Mouse (Mus musculus) midbrain, embryonic 14.5 days (tissue): Measurements from ENCODE around the gene Emc6. TPM values are rescaled to one million over a fixed set of nuclear protein-coding genes. Genes with fewer than 3 reads are reported as not detected.
A peak's percentile ranks its signal among the peaks of the same experiment; 100 is the strongest.

ENCODE experiments used
- ATAC-seq: fragments of 200-750 bp; cut with Nextera tagmentation; 2 replicates; pipeline ENCODE4 v1.8.0; 2017; ENCODE audit warnings: moderate number of reproducible peaks, moderate library complexity; ENCODE audit not compliant: low FRiP score, low TSS enrichment
- DNase-seq: peaks from one replicate; pipeline ENCODE4 v3.0.0-alpha.2; 2015
- H3K27ac ChIP-seq: fragments of 300-500 bp; sonication (generic); replicated peaks from 2 replicates; pipeline ENCODE4 v1.5.1; 2014; ENCODE audit warnings: mild to moderate bottlenecking, low read depth, low read length, moderate library complexity
- H3K27me3 ChIP-seq: fragments of 300-500 bp; sonication (generic); 2 replicates; pipeline ENCODE4 v1.6.1; 2014; ENCODE audit warnings: low read length, control low read depth, mixed read lengths; ENCODE audit not compliant: control insufficient read depth, insufficient read depth
- H3K36me3 ChIP-seq: fragments of 300-500 bp; sonication (generic); 2 replicates; pipeline ENCODE4 v1.6.1; 2014; ENCODE audit warnings: low read length, control low read depth; ENCODE audit not compliant: control insufficient read depth, insufficient read depth
- H3K4me1 ChIP-seq: fragments of 300-500 bp; sonication (generic); 2 replicates; pipeline ENCODE4 v1.6.1; 2014; ENCODE audit warnings: mild to moderate bottlenecking, antibody characterized with exemption, low read length, control low read depth; ENCODE audit not compliant: control insufficient read depth, insufficient read depth
- H3K4me2 ChIP-seq: fragments of 300-500 bp; sonication (generic); 2 replicates; pipeline ENCODE4 v1.6.1; 2014; ENCODE audit warnings: mild to moderate bottlenecking, low read length, moderate library complexity
- H3K4me3 ChIP-seq: fragments of 300-500 bp; sonication (generic); replicated peaks from 2 replicates; pipeline ENCODE4 v1.5.1; 2014; ENCODE audit warnings: low read depth, low read length
- H3K9ac ChIP-seq: fragments of 300-500 bp; sonication (generic); replicated peaks from 2 replicates; pipeline ENCODE4 v1.6.1; 2014; ENCODE audit warnings: mild to moderate bottlenecking, low read length, moderate library complexity
- H3K9me3 ChIP-seq: fragments of 300-500 bp; sonication (generic); 2 replicates; pipeline ENCODE4 v1.6.1; 2016; ENCODE audit warnings: low read length, control low read depth, mixed read lengths; ENCODE audit not compliant: control insufficient read depth
- WGBS: fragments of 180-500 bp; shearing (Covaris S2); extraction: QIAGEN DNeasy Blood & Tissue Kit; methylation state at CpG from one replicate; pipeline ENCODE4 v1.1.7; 2014; 5-methylcytosine and 5-hydroxymethylcytosine counted together
- polyA plus RNA-seq: library from polyadenylated mRNA; unstranded; fragments of >200 nt; fragmentation: Nextera tagmentation; extraction: Ambion mirVana; gene quantifications from 2 replicates; pipeline ENCODE4 v1.2.1, GENCODE M21; 2014

Emc6 gene
- 144 and 151 TPM in 2 replicates for polyA plus RNA-seq

GRCm38 (mm10) chr11:73176608-73177508 is at the start of gene Emc6, which contains the start of gene Tax1bp3:
TSS of gene Emc6 (minus strand) at chr11:73177037.
TSS of gene Tax1bp3 (plus strand) at chr11:73177083.
- peak within 1 kb of the TSS; percentile 72 for H3K4me2 ChIP-seq
- H3K4me1 ChIP-seq = peaks cover 26% of the 10 kb centered on the region
- H3K27me3 ChIP-seq = no peaks in the 10 kb centered on the region
- peak within 1 kb of the TSS; percentile 86 for H3K27ac ChIP-seq
- ATAC-seq = peak; percentile 98
- H3K4me3 ChIP-seq = peak within 1 kb of the TSS; percentile 92
- H3K9me3 ChIP-seq = no peaks in the 10 kb centered on the region
- peak; percentile 98 for DNase-seq
- peaks cover 20% of the 10 kb centered on the region; the same call in 1 of the 2 replicates for H3K36me3 ChIP-seq
- H3K9ac ChIP-seq = peak within 1 kb of the TSS; percentile 82
- WGBS = under 1% methylated on average over 81 of the region's 81 CpGs

- H3K27me3 ChIP-seq = no peaks in the 10 kb centered on the region
- H3K9ac ChIP-seq = no peak overlapping the region
- no peak overlapping the region for H3K4me3 ChIP-seq
- ATAC-seq (no peak), DNase-seq (no peak)
- H3K4me2 ChIP-seq = no peak overlapping the region
- no peak overlapping the region for H3K27ac ChIP-seq
- no peaks in the 10 kb centered on the region for H3K36me3 ChIP-seq
- no peaks in the 10 kb centered on the region for H3K9me3 ChIP-seq
- H3K4me1 ChIP-seq = no peaks in the 10 kb centered on the region
- WGBS = 94% methylated on average over 6 of the region's 6 CpGs
These were observed 49.0 kb upstream of the Emc6 start for GRCm38 (mm10) chr11:73225856-73226255.

- WGBS = 78% methylated on average over 2 of the region's 2 CpGs
- Histone ChIP-seq H3K4me2 (no peak overlapping the region), H3K27ac (no peak overlapping the region), H3K4me3 (no peak overlapping the region), H3K4me1 (no peaks in the 10 kb centered on the region), H3K9ac (no peak overlapping the region), H3K36me3 (no peaks in the 10 kb centered on the region), H3K9me3 (no peaks in the 10 kb centered on the region), H3K27me3 (no peaks in the 10 kb centered on the region)
- DNase-seq (no peak), ATAC-seq (no peak)
These were observed 47.1 kb upstream of the Emc6 start for GRCm38 (mm10) chr11:73223966-73224365.

GRCm38 (mm10) chr11:73222846-73223245 is 46.0 kb upstream of the Emc6 start:
- H3K4me1 ChIP-seq = no peaks in the 10 kb centered on the region
- 56% methylated on average over 5 of the region's 5 CpGs for WGBS
- DNase-seq (no peak), ATAC-seq (no peak)
- H3K9me3 ChIP-seq = no peaks in the 10 kb centered on the region
- H3K36me3 ChIP-seq = no peaks in the 10 kb centered on the region
- no peak overlapping the region for H3K4me2 ChIP-seq
- no peak overlapping the region for H3K9ac ChIP-seq
- H3K27ac ChIP-seq = no peak overlapping the region
- no peak overlapping the region for H3K4me3 ChIP-seq
- no peaks in the 10 kb centered on the region for H3K27me3 ChIP-seq

- no peaks in the 10 kb centered on the region for H3K9me3 ChIP-seq
- H3K9ac ChIP-seq = no peak overlapping the region
- no peaks in the 10 kb centered on the region for H3K36me3 ChIP-seq
- 92% methylated on average over 1 of the region's 1 CpGs for WGBS
- H3K4me1 ChIP-seq = no peaks in the 10 kb centered on the region
- ATAC-seq (no peak), DNase-seq (no peak)
- no peak overlapping the region for H3K4me3 ChIP-seq
- H3K27me3 ChIP-seq = no peaks in the 10 kb centered on the region
- H3K4me2 ChIP-seq = no peak overlapping the region
- no peak overlapping the region for H3K27ac ChIP-seq
These were observed 43.8 kb upstream of the Emc6 start for GRCm38 (mm10) chr11:73220651-73221050.

- DNase-seq (no peak), ATAC-seq (no peak)
- Histone ChIP-seq H3K36me3 (no peaks in the 10 kb centered on the region), H3K9me3 (no peaks in the 10 kb centered on the region), H3K9ac (no peak overlapping the region), H3K4me3 (no peak overlapping the region), H3K4me2 (no peak overlapping the region), H3K4me1 (no peaks in the 10 kb centered on the region), H3K27ac (no peak overlapping the region), H3K27me3 (no peaks in the 10 kb centered on the region)
- WGBS = 69% methylated on average over 2 of the region's 2 CpGs
These were observed 42.8 kb upstream of the Emc6 start for GRCm38 (mm10) chr11:73219671-73220070.

- 77% methylated on average over 3 of the region's 3 CpGs for WGBS
- no peak for DNase-seq
- ATAC-seq = no peak
These were observed 37.1 kb upstream of the Emc6 start for GRCm38 (mm10) chr11:73213956-73214355.

GRCm38 (mm10) chr11:73207621-73208020 is 30.8 kb upstream of the Emc6 start:
- H3K27ac ChIP-seq = no peak overlapping the region
- H3K9ac ChIP-seq = no peak overlapping the region
- H3K4me1 ChIP-seq = no peaks in the 10 kb centered on the region
- WGBS = 88% methylated on average over 2 of the region's 2 CpGs
- DNase-seq (no peak), ATAC-seq (no peak)
- H3K4me3 ChIP-seq = no peak overlapping the region
- no peak overlapping the region for H3K4me2 ChIP-seq
- no peaks in the 10 kb centered on the region for H3K9me3 ChIP-seq
- H3K27me3 ChIP-seq = no peaks in the 10 kb centered on the region
- H3K36me3 ChIP-seq = no peaks in the 10 kb centered on the region

More at GRCm38 (mm10) chr11:73213956-73214355, 37.1 kb upstream of the Emc6 start:
- Histone ChIP-seq H3K27ac (no peak overlapping the region), H3K27me3 (no peaks in the 10 kb centered on the region), H3K4me2 (no peak overlapping the region), H3K36me3 (no peaks in the 10 kb centered on the region), H3K4me1 (no peaks in the 10 kb centered on the region), H3K4me3 (no peak overlapping the region), H3K9ac (no peak overlapping the region), H3K9me3 (no peaks in the 10 kb centered on the region)

GRCm38 (mm10) chr11:73205194-73205593 is 28.4 kb upstream of the Emc6 start:
- no peak for DNase-seq
- no peaks in the 10 kb centered on the region for H3K36me3 ChIP-seq
- no peak for ATAC-seq
- H3K27ac ChIP-seq = no peak overlapping the region
- no peak overlapping the region for H3K9ac ChIP-seq
- 88% methylated on average over 7 of the region's 7 CpGs for WGBS
- H3K4me1 ChIP-seq = no peaks in the 10 kb centered on the region
- no peak overlapping the region for H3K4me2 ChIP-seq
- no peaks in the 10 kb centered on the region for H3K9me3 ChIP-seq
- H3K4me3 ChIP-seq = no peak overlapping the region
- no peaks in the 10 kb centered on the region for H3K27me3 ChIP-seq
